Mouse (Mus musculus) kidney, adult 9 months (tissue): ENCODE data around the gene Stxbp2.
A peak's percentile ranks its signal among the peaks of the same experiment; 100 is the strongest.

Experiments used
- DNase-seq: peaks from one replicate; pipeline ENCODE4 v3.0.0; 2022

Stxbp2 gene

DNA sequence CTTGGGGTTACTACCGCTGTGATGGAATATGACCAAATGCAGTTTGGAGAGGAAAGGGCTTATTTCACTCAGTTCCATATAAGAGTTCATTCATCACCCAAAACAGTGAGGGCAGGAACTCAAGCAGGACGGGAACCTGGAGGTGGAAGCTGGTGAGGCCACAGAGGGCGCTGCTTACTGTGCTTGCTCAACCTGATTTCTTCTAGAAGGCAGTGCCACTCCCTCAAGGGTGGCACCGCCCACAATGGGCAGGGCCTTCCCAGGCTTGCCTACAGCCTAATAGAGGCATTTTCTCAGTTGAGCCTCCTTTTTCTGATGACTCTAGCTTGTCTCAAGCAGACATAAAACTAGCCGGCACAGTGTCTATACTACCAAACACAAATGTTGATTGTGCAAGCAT, 15.0 kb downstream of the Stxbp2 start:
- DNase-seq, result peak; percentile 70

DNA sequence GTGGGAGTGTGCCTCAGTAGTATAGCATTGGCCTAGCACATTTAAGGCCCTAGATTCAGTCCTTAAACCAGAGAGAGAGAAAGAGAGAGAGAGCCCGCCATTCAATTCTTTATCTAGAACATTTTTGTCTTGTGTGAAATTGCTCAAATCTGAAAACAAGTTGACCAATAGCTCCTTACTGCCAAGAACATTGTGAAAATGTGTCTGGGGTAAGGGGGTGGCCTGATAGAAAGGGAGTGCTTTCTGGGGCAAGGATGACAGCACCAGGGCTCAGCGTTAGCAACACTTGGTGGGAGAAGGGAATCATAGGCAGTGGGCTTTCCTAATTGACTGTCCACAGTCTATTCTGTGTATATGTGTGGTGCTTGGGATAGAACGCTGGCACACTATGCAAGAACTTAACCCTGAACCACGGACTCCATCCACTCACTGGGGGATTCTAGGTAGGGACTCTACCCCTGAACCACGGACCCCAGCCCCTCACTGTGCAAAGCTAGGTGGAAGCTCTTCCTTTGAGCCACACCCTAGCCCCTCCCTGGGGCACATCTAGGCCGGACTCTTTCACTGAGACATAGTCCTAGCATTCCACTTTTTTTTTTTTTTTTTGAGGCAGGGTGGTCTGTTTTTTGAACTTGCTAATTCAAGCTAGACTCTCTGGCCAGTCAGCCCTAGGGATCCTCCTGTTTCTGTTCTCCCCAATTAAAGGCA, 16.2 kb downstream of the Stxbp2 start:
- no peak for DNase-seq

- DNase-seq, result no peak
These were observed 16.8 kb downstream of the Stxbp2 start for GRCm38 (mm10) chr8:3647561-3647960.

DNA sequence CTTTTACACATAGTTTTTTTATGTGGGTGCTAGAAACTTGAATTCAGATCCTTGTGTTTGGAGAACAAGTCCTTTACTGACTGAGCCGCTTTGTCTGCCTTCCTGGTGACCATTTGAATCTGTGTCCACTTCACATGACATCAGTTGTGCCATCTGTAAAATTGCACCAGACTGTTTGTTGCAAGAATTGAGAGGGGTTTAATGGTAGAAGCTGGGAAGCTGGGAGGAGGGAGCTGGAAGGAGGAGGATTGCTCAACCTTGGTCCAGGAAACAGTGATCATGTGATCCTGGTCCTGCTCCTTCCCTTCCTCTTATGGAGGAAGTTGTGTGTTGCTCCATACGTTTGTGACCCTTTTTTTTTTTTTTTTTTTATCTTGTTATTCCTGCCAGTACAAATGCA, 17.5 kb downstream of the Stxbp2 start:
- no peak for DNase-seq

DNA sequence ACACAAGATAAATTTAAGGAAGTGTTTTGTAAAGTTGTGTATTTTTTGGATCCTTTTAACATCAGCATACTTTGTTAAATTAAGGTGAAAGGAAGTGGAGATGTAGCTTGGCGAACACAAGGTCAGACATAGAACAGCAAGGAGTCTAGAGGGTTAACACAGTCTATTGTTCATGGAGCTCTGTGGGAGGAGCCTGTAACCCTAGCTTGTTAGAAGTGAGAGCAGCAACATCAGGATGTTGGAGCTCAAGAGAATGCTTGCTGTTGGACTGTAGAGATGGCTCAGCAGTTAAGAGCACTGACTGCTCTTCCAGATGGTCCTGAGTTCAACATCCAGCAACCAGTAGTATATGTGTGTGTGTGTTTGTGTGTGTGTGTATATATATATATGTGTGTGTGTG, 18.2 kb downstream of the Stxbp2 start:
- no peak for DNase-seq

GRCm38 (mm10) chr8:3652845-3653244, 22.1 kb downstream of the Stxbp2 start:
- no peak for DNase-seq

GRCm38 (mm10) chr8:3654726-3655508, 24.2 kb downstream of the Stxbp2 start:
- DNase-seq, result no peak

DNA sequence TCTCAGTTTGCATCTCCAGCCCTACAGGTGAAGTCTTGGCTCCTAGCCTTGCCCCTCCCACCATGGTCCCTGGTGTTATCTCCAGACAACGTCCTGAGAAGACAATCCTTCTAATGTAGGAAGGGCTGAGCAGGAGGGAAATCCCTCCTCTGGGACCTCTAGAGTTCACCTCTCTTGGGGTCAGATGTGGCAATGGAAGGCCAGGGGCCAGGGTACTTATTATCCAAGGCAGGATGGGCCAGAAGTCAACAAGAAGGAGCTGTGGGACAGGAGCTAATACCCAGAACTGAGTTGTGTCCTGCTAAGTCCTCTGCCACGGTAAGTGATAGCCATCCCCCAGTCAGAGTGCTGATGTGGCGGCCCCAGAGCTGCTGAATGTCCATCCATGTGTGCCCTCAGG, 24.8 kb downstream of the Stxbp2 start, which contains the start of gene Retn:
Gene Retn (plus strand): TSS at position 245 of the 400 bp plus-strand sequence.
- DNase-seq, result no peak

GRCm38 (mm10) chr8:3656725-3657381, 26.1 kb downstream of the Stxbp2 start:
- DNase-seq, result no peak

GRCm38 (mm10) chr8:3660889-3661288, 30.1 kb downstream of the Stxbp2 start:
- no peak for DNase-seq

DNA sequence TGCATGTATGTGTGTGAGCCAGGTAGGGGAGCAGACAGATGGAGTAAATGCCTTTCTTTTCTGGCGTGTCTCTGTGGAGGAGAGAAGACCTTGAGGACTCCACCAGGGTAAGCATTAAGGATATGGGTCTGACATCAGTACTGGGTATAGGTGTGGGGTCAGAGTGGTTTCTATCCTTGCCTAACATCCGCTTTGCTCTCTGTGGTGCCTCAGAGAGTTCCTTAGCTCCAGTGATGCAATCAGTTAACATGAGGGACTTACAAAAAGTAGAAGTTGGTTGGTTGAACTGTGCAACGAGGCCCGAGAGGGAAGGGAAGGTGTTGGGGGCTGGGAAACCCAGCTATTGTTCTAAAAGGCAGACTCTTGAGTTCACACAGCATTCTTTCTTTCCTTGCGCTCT, 33.6 kb downstream of the Stxbp2 start:
- no peak for DNase-seq

DNA sequence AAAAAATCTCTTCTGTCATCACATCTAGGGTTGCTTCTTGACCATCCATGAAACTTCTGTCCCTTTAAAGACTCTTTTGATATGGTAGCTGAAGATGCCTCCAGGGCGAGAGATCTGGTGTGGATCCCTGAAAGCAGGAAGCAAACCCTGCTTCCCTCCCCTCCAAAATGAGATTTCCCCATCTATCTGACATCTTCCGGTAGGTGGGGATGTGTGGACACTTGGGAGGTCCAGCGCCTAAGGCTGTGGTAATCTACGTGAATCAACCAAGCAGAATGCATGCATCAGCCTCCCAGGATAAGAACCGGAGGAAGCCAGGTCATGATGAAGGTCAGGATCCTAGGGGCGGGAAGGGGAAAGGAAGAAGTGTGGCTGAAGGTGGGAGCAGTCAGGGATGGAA, 34.8 kb downstream of the Stxbp2 start, which contains the start of gene Mcemp1:
Gene Mcemp1 (plus strand): TSS at position 248 of the 400 bp plus-strand sequence.
- DNase-seq, result no peak

- DNase-seq, result no peak
These were observed 39.6 kb downstream of the Stxbp2 start for GRCm38 (mm10) chr8:3670388-3670787.

GRCm38 (mm10) chr8:3671980-3672491, 41.3 kb downstream of the Stxbp2 start, which contains the start of gene Fcor:
TSS of gene Fcor (minus strand) at chr8:3672362.
- peak; percentile 90 for DNase-seq

DNA sequence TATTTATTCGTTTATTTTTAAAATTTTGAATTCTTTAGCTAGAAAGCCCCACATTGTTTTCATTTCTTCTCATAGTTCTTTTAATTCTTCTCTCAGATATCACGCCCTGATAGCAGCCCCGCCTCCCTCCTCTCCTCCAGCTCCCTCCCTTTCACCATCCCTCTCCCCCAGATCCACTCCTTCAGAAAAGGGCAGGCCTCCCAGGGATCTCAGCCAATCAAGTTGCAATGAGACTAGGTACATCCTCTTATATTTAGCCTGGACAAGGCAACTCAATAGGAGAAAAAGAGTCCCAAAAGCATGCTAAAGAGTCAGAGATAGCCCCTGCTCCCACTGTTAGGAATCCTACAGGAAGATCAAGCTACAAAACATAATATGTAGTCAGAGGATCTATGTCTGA, 43.9 kb downstream of the Stxbp2 start:
- no peak for DNase-seq

DNA sequence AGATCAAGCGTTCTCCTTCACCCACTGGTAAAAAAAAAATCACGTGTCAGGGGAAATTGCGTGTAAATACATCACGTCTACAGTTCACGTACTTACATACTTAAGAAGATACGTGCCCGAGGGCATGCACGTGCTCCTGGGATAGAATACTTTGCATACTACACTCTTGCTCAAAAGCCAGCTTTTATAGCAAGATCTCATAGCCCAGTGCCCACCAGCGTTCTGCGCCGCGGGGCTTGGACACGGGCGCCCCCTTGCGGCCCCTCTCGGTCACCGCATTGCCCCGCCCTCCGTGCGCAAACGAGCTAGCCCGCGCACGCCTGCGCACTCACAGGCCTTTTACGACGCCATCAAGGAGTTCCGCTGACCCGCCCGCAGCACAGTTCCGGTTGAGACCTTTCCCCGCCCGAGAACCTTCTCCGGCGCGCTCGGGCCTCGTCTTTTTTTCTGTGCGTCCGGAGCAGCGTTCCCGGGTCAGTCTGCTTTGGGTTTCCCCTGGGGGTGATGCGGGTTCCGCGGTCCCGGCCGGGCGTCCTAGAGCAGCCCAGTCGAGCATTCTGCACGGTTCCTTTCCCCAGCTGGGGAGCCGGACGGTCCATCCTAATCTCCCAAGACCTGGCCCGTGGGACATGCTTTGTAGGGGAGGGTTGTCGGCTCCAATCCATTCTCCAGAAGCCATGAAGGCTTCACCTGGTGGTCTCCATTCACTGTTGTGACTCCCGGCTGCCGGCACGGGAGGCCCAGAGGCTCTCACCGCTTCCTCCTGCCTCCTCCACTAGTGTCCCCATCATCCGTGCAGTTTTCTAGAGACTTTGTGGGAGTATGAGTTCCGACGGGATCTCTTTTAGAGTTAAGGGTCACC, 45.6 kb downstream of the Stxbp2 start, which contains the start of gene Trappc5:
Gene Trappc5 (plus strand): TSS at position 169 of the 862 bp plus-strand sequence.
- peak; percentile 95 for DNase-seq

DNA sequence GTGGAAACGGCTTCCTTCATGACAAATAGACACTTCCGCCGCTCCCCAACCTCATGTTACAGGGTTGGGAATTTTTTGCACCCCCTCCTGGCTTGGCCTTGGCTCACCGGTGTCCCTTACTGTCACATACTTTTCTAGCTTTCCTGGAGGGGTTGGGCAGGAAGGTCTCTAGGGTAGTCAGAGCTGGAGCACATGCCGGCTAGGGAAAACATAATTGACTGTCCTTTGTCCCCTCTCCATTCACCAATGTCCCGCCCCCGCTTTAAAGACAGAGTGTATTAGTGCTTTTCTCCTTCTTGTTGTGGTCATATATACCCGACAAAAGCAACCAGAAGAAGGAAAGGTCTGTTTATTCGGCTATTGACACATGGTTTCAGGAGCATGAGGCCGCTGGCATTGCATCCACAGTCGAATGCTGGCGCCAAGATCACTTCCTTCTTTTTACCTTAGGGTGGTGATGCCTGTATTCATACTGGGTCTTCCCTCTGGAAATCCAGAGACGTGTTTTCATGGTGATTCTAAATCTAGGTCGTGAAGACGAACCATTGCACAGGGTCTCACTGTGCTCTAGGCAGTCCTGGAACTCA, 46.3 kb downstream of the Stxbp2 start:
- DNase-seq, result peak; percentile 27

- no peak for DNase-seq
These were observed 48.1 kb downstream of the Stxbp2 start for GRCm38 (mm10) chr8:3678831-3679230.

- DNase-seq, result no peak
These were observed 48.5 kb downstream of the Stxbp2 start for GRCm38 (mm10) chr8:3679236-3679635.

GRCm38 (mm10) chr8:3679656-3680055, 48.9 kb downstream of the Stxbp2 start:
- DNase-seq, result no peak

GRCm38 (mm10) chr8:3682435-3682834, 51.7 kb downstream of the Stxbp2 start:
- DNase-seq, result no peak
